Mouse (Mus musculus): ENCODE measurements around the gene Slc25a25.

Gene Slc25a25

GRCm38 (mm10) chr2:32426141-32426540 lies 25.1 kb downstream of the Slc25a25 start:
- DNase-seq = no peak

- no peak for DNase-seq
These were observed 25.7 kb downstream of the Slc25a25 start for GRCm38 (mm10) chr2:32425568-32425967.

- DNase-seq = no peak
These were observed 26.4 kb downstream of the Slc25a25 start for GRCm38 (mm10) chr2:32424796-32425195.

GRCm38 (mm10) chr2:32423481-32424331 lies 27.5 kb downstream of the Slc25a25 start:
- peak; percentile 85 for DNase-seq

GRCm38 (mm10) chr2:32421851-32422251 lies 29.4 kb downstream of the Slc25a25 start:
- DNase-seq = peak; percentile 73

GRCm38 (mm10) chr2:32420647-32421046 lies 30.6 kb downstream of the Slc25a25 start:
- no peak for DNase-seq

- no peak for DNase-seq
These were observed 31.1 kb downstream of the Slc25a25 start for GRCm38 (mm10) chr2:32420066-32420608.

- peak; percentile 88 for DNase-seq
These were observed 31.9 kb downstream of the Slc25a25 start for GRCm38 (mm10) chr2:32419359-32419758.

- peak; percentile 63 for DNase-seq
These were observed 32.7 kb downstream of the Slc25a25 start for GRCm38 (mm10) chr2:32418430-32419151.

- no peak for DNase-seq
These were observed 33.8 kb downstream of the Slc25a25 start for GRCm38 (mm10) chr2:32417486-32417885.

- no peak for DNase-seq
These were observed 34.7 kb downstream of the Slc25a25 start for GRCm38 (mm10) chr2:32416556-32416955.

- DNase-seq = no peak
These were observed 35.4 kb downstream of the Slc25a25 start for GRCm38 (mm10) chr2:32415801-32416200.

- peak; percentile 54 for DNase-seq
These were observed 37.3 kb downstream of the Slc25a25 start for GRCm38 (mm10) chr2:32413936-32414335.

- no peak for DNase-seq
These were observed 38.3 kb downstream of the Slc25a25 start for GRCm38 (mm10) chr2:32412742-32413531.

- no peak for DNase-seq
These were observed 39.8 kb downstream of the Slc25a25 start for GRCm38 (mm10) chr2:32411407-32411806.

- peak; percentile 83 for DNase-seq
These were observed 42.5 kb downstream of the Slc25a25 start for GRCm38 (mm10) chr2:32408429-32409424.

GRCm38 (mm10) chr2:32407144-32407824 lies 44.0 kb downstream of the Slc25a25 start:
- DNase-seq = peak; percentile 52

GRCm38 (mm10) chr2:32404663-32405062 lies 46.6 kb downstream of the Slc25a25 start:
- DNase-seq = peak; percentile 97

- no peak for DNase-seq
These were observed 54.5 kb downstream of the Slc25a25 start for GRCm38 (mm10) chr2:32396695-32397094.

GRCm38 (mm10) chr2:32395946-32396621 lies 55.2 kb downstream of the Slc25a25 start:
- peak; percentile 92 for DNase-seq

All from kidney, adult 18-20 months (tissue).